Mouse (Mus musculus) kidney, postnatal 0 days (tissue): ENCODE results near the gene Zfp955a. TPM values are rescaled to one million over a fixed set of nuclear protein-coding genes. Genes with fewer than 3 reads are reported as not detected.
"Not testable (repeated sequence)": the region's sequence is repeated elsewhere in the genome, so short reads cannot be mapped to it uniquely, and the experiment has no call there.

Experiments used
- ATAC-seq: fragments of 200-750 bp; cut with Nextera tagmentation; replicated peaks from 2 replicates; pipeline ENCODE4 v1.8.0; 2017; ENCODE audit warnings: low read depth, moderate number of reproducible peaks, moderate TSS enrichment, moderate library complexity; ENCODE audit not compliant: low FRiP score
- DNase-seq: peaks from one replicate; pipeline ENCODE4 v3.0.0-alpha.2; 2016; ENCODE audit warnings: low spot score
- H3K27ac ChIP-seq: fragments of 300-500 bp; sonication (generic); 2 replicates; pipeline ENCODE4 v1.5.1; 2014; ENCODE audit warnings: mild to moderate bottlenecking
- H3K27me3 ChIP-seq: fragments of 300-500 bp; sonication (generic); 2 replicates; pipeline ENCODE4 v1.6.1; 2014; ENCODE audit warnings: low read length, mixed read lengths; ENCODE audit not compliant: insufficient read depth
- H3K36me3 ChIP-seq: fragments of 300-500 bp; sonication (generic); 2 replicates; pipeline ENCODE4 v1.6.1; 2014; ENCODE audit warnings: low read length, mixed read lengths; ENCODE audit not compliant: insufficient read depth
- H3K4me1 ChIP-seq: fragments of 300-500 bp; sonication (generic); replicated peaks from 2 replicates; pipeline ENCODE4 v1.6.1; 2014; ENCODE audit warnings: antibody characterized with exemption, low read length, mixed read lengths; ENCODE audit not compliant: insufficient read depth
- H3K4me2 ChIP-seq: fragments of 300-500 bp; sonication (generic); 2 replicates; pipeline ENCODE4 v1.6.1; 2014; ENCODE audit warnings: mild to moderate bottlenecking, low read length, moderate library complexity, mixed read lengths
- H3K4me3 ChIP-seq: fragments of 300-500 bp; sonication (generic); replicated peaks from 2 replicates; pipeline ENCODE4 v1.5.1; 2014; ENCODE audit warnings: low read depth, low read length
- H3K9ac ChIP-seq: fragments of 300-500 bp; sonication (generic); 2 replicates; pipeline ENCODE4 v1.6.1; 2014; ENCODE audit warnings: low read depth, low read length
- H3K9me3 ChIP-seq: fragments of 300-500 bp; sonication (generic); replicated peaks from 2 replicates; pipeline ENCODE4 v1.6.1; 2016; ENCODE audit warnings: low read length, inconsistent platforms, mixed read lengths
- CTCF ChIP-seq: IDR thresholded peaks from 2 replicates; pipeline ENCODE4 v1.5.1; 2016; ENCODE audit warnings: antibody characterized with exemption, low read depth, mild to moderate bottlenecking, moderate library complexity
- WGBS: fragments of 180-500 bp; shearing (Covaris S2); extraction: QIAGEN DNeasy Blood & Tissue Kit; methylation state at CpG from one replicate; pipeline ENCODE4 v1.1.7; 2014; 5-methylcytosine and 5-hydroxymethylcytosine counted together
- polyA plus RNA-seq: library from polyadenylated mRNA; unstranded; fragments of >200 nt; fragmentation: Nextera tagmentation; extraction: Ambion mirVana; gene quantifications from 2 replicates; pipeline ENCODE4 v1.2.1, GENCODE M21; 2015

The Zfp955a gene
- polyA plus RNA-seq = 12.7 and 15.0 TPM in 2 replicates

DNA sequence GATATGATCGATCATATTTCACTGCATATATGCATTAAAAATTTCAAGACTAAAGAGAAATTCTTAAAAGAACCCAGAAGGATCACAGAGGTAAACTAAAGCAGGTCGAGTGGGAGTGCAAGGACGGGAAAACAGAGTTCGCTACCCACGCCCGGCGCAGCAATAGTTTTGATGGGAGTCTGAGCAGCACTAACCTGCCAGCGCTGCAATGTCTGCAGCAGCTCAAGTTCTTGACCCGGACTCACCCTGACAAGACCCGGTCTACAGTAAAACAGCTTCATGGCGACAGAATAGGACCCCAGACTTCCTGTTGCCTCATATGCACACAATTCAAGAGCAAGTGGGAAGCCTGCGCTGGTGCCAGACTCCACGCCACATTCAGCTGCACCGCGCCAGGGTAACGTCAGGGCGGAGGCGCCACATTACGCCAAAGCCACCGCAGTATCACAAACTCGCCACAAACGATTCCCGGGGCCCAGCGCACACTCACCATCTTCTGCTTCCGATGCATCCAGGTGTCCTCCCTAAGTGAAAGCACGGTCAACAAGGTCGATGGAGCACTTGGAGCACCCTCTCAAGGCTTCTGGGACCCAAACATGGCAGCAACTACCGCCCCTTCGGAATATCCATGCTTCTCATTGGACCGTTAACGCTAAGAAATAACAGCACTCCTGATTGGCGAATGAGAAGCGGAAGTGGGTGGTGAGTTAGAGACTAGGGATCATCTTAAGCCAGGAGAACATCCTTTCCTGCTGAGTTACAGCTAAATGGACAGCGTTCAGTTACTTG, at the start of gene Zfp955a:
Zfp955a (minus strand) TSS at position 616 of the 789 bp plus-strand sequence.
- 32% methylated on average over 1 of the region's 34 CpGs for WGBS
- peak; percentile 98 for ATAC-seq
- H3K27ac ChIP-seq, H3K9ac ChIP-seq, DNase-seq, H3K4me2 ChIP-seq, H3K27me3 ChIP-seq, H3K36me3 ChIP-seq, H3K4me1 ChIP-seq, H3K9me3 ChIP-seq, H3K4me3 ChIP-seq: not testable (repeated sequence)

DNA sequence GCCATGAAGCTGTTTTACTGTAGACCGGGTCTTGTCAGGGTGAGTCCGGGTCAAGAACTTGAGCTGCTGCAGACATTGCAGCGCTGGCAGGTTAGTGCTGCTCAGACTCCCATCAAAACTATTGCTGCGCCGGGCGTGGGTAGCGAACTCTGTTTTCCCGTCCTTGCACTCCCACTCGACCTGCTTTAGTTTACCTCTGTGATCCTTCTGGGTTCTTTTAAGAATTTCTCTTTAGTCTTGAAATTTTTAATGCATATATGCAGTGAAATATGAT, 34.9 kb upstream of the Zfp955a start:
- not testable (repeated sequence) for H3K4me3 ChIP-seq, H3K27ac ChIP-seq, H3K36me3 ChIP-seq, H3K4me2 ChIP-seq, H3K4me1 ChIP-seq, H3K27me3 ChIP-seq, DNase-seq, H3K9me3 ChIP-seq, H3K9ac ChIP-seq
- peak; percentile 44; the same call in 1 of the 2 replicates for ATAC-seq
- WGBS = no CpG with 5 or more reads among the region's 9 CpGs

DNA sequence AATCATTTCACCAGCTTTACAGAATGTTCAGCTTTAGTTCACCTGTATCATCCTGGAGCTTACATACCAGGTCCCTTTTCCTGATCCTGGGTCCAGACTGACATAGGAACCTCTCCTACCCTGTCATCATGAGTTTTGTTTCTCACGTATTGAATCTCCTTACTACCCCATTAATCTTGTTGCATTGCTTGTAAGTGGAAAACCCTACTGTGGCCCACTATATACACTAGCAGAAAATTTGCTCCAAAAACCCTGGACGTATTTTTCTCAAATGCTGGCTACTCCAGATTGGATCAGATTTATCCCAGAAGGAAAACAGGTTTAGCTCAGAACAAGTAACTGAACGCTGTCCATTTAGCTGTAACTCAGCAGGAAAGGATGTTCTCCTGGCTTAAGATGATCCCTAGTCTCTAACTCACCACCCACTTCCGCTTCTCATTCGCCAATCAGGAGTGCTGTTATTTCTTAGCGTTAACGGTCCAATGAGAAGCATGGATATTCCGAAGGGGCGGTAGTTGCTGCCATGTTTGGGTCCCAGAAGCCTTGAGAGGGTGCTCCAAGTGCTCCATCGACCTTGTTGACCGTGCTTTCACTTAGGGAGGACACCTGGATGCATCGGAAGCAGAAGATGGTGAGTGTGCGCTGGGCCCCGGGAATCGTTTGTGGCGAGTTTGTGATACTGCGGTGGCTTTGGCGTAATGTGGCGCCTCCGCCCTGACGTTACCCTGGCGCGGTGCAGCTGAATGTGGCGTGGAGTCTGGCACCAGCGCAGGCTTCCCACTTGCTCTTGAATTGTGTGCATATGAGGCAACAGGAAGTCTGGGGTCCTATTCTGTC, 34.3 kb upstream of the Zfp955a start, which contains the start of gene Zfp955b:
Zfp955b (plus strand) TSS at position 506 of the 837 bp plus-strand sequence.
- H3K4me2 ChIP-seq, H3K9ac ChIP-seq, H3K4me3 ChIP-seq, H3K27ac ChIP-seq, H3K9me3 ChIP-seq, DNase-seq, H3K36me3 ChIP-seq, H3K4me1 ChIP-seq, H3K27me3 ChIP-seq: not testable (repeated sequence)
- ATAC-seq = peak; percentile 99
- no CpG with 5 or more reads among the region's 25 CpGs for WGBS

DNA sequence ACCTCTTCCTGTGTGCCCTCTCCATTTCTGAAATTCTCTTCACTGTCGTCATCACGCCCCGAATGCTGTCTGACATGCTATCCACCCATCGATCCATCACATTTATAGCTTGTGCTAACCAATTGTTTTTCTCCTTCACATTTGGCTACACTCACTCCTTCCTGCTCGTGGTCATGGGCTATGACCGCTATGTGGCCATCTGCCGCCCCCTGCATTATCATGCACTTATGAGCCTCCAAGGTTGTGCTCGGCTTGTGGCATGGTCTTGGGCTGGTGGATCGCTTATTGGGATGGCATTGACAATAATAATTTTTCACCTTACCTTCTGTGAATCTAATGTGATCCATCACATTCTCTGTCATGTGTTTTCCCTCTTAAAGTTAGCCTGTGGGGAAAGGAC, 14.0 kb upstream of the Zfp955a start:
- no peaks in the 10 kb centered on the region for H3K4me1 ChIP-seq
- no peak overlapping the region for H3K4me2 ChIP-seq
- H3K27ac ChIP-seq = no peak overlapping the region
- no peak overlapping the region for H3K9ac ChIP-seq
- WGBS = 85% methylated on average over 9 of the region's 9 CpGs
- ATAC-seq (no peak), DNase-seq (no peak)
- TF ChIP-seq CTCF = no peak
- no peaks in the 10 kb centered on the region for H3K36me3 ChIP-seq
- H3K9me3 ChIP-seq = no peaks in the 10 kb centered on the region
- no peaks in the 10 kb centered on the region for H3K27me3 ChIP-seq
- no peak overlapping the region for H3K4me3 ChIP-seq

DNA sequence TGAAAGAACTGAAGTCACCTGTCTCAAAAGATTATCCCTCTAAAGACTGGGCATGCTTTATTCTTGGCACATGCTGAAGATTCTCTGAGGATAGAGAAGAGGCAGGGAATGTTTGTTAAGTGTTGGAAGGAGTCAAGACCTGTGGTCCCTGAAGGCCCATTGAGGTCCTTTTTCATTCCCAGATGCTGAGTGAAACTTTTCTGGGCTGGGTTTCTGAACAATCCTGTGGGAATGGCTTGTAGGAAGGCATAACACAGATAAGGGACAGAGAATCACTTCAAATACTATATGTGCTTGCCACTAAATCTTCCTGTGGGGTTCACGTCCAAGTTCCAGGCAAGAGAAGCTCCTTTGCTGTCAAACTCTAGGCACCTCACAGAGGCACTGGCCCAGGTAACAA, 9.4 kb upstream of the Zfp955a start, which contains the start of gene Olfr63:
Olfr63 (plus strand) TSS at position 301 of the 400 bp plus-strand sequence.
- TF ChIP-seq CTCF = no peak
- H3K4me2 ChIP-seq = no peak within 1 kb of the TSS
- DNase-seq (no peak), ATAC-seq (no peak)
- no peak within 1 kb of the TSS for H3K9ac ChIP-seq
- no peaks in the 10 kb centered on the region for H3K4me1 ChIP-seq
- no peaks in the 10 kb centered on the region for H3K36me3 ChIP-seq
- H3K4me3 ChIP-seq = no peak within 1 kb of the TSS
- H3K9me3 ChIP-seq = no peaks in the 10 kb centered on the region
- no peaks in the 10 kb centered on the region for H3K27me3 ChIP-seq
- H3K27ac ChIP-seq = no peak within 1 kb of the TSS
- WGBS = 78% methylated on average over 1 of the region's 1 CpGs

DNA sequence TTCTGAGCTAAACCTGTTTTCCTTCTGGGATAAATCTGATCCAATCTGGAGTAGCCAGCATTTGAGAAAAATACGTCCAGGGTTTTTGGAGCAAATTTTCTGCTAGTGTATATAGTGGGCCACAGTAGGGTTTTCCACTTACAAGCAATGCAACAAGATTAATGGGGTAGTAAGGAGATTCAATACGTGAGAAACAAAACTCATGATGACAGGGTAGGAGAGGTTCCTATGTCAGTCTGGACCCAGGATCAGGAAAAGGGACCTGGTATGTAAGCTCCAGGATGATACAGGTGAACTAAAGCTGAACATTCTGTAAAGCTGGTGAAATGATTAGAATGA, 343 bp upstream of the Zfp955a start:
- H3K4me2 ChIP-seq, H3K9me3 ChIP-seq, H3K27me3 ChIP-seq, H3K4me1 ChIP-seq, H3K27ac ChIP-seq, DNase-seq, H3K4me3 ChIP-seq, H3K9ac ChIP-seq, H3K36me3 ChIP-seq, ATAC-seq: not testable (repeated sequence)
- WGBS = no CpG with 5 or more reads among the region's 2 CpGs

DNA sequence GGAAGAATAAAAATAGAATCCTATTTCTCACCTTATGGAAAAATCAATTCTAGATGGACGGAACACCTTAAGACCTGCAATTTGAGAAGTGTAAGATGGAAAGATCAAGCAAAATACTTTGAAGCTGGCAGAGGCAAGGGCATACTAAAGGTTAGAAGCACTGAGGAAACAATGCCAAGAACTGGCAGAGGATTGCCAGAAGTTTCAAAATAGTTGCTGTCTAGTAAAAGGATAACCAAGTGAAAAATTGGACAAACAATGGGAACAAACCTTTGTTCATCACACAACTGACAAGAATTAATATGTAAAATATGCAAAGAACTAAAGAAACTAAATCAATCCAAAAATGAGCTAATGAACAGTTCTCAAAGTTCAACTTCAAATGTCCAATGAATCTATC, 18.3 kb downstream of the Zfp955a start:
- H3K9me3 ChIP-seq, H3K4me2 ChIP-seq, H3K9ac ChIP-seq, ATAC-seq, H3K27me3 ChIP-seq, H3K36me3 ChIP-seq, H3K27ac ChIP-seq, H3K4me1 ChIP-seq, H3K4me3 ChIP-seq, DNase-seq: not testable (repeated sequence)
- WGBS = 98% methylated on average over 1 of the region's 1 CpGs
